Mouse (Mus musculus) urinary bladder, postnatal 36 days (tissue): Measurements from ENCODE around the gene Grb2.

Experiments
- DNase-seq, 2 experiments: peaks; one replicate each; pipeline ENCODE4 v3.0.0; 2022; ENCODE audit warnings: low spot score in 2 of 2, mixed read lengths in 1 of 2

Gene Grb2

DNA sequence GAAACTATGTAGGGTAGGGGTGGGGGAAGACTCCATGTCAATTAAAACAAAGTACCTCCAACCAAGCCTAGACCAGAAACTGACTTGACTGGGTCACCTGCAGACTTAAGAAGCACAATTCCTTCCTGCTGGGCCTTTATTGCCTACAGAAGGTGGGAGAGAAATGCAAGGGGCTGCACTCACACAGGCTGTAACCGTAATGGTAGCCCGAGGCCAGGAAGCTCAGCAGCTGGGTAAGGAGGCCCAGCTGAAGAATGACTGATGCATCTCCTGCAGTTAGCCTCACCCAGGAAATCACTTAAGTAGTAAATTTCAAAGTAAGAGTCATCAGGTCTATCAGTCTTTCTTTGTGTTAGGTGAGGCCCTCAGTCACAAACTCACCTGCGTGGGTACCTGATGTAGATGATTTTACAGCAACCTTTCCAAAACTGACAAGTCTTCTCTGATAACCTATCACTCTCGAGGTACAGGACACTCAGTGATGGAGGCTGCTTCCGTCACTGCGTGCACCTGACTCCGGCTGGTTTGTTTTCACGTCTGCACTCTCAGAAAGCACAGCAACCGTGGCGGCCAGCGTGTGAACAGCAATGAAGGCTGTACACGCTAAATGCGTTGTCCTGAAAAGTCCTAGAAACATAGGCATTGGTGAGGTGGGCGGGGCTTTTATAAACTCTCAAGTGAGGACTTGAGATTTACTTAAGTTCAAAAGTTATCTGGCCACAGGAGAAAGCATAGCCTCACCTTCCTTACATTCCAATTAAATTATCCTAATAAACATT is 19.1 kb downstream of the Grb2 start:
- DNase-seq: no peak

DNA sequence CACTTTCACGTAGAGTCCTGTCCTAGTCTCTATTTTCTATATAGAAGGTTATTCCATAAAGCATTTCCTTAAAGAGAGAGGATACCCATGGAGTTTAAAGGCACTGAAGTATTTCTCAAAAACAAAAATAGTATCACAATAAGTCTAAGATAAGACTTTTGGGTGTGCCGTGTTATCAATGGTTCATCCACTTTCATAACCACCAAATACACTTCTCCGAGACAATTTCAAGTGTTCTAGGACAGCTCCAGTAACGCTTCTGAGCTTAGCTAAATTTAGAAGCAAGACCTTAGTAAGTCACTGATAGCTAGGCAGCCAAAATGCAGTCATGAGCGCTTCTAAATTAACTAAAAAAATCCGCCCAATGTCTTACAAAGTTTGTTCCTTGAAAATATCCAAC is 22.0 kb downstream of the Grb2 start:
- DNase-seq: no peak

GRCm38 (mm10) chr11:115685954-115686353 is 22.4 kb downstream of the Grb2 start:
- no peak for DNase-seq

- no peak for DNase-seq
These were observed 23.5 kb downstream of the Grb2 start for GRCm38 (mm10) chr11:115684877-115685276.

GRCm38 (mm10) chr11:115683326-115683725 is 25.1 kb downstream of the Grb2 start:
- DNase-seq: no peak

- no peak for DNase-seq
These were observed 26.0 kb downstream of the Grb2 start for GRCm38 (mm10) chr11:115682411-115682810.

DNA sequence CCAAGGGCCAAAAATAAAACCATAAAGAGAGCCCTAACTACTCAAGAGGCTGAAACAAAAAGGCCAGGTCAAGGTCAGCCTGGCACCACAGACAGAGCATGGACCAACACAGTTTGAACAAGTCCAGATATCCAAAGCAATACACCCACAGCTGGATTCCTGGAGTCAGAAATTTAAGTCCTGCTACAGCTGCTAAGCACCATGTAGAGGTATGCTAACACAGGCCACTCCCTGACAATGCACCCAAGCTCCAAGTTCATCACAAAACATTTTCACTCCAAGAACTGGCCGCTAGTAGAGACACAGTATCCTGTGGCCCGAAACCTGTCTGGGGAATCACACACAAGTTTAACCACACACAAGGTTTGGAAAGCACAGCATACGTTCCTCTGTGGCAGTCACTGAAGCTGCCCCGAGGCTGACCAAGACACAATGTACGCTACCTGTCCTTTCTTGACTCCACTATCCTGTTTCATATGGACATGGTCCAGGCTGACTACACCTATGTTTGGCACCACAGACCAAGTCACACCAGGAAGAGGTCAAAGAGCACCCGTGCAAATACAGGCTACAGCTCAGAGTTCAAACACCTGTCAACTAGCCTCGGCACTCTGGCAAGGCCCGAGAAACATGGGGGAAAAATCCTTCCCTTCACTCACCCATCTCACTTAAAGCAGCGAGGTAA is 28.7 kb downstream of the Grb2 start:
- no peak for DNase-seq

DNA sequence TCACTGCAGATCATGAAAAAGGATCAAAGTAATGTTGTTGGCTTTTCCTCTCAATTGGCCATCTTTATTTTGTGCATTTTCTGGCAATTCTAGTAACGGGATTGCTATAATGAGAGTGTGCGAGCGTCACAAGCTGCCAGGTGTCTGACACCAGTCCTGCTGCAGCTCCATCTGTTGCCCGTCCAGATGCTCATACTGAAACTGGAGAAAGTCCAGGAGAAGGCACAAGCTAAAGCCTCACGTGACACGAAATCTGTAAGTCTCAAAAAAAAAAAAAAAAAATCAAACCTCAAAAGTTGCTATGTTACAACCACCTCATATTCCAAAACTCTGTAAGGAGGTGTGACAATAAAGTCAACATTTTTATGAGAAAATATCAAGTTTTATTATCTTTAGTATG is 29.5 kb downstream of the Grb2 start:
- no peak for DNase-seq

DNA sequence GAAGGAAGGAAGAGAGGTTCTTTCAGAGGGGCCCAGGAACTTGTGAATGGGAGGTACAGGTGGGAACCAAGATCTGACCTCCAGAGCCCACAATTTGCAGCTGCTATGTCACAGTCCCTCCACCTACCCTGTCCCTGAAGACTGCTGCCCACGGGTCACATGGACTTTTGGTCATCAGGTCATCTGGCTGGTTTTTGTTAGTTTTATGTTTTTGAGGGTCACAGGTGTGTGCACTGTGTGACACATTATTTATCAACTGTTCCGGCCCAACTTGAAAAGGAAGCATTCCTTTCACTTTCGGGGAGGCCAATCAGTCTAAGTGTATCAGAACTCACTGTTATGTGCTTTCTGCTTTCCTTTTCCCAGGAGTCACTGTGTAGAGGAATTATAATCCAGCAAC is 30.9 kb downstream of the Grb2 start:
- DNase-seq: no peak

GRCm38 (mm10) chr11:115676738-115677137 is 31.7 kb downstream of the Grb2 start:
- no peak for DNase-seq

DNA sequence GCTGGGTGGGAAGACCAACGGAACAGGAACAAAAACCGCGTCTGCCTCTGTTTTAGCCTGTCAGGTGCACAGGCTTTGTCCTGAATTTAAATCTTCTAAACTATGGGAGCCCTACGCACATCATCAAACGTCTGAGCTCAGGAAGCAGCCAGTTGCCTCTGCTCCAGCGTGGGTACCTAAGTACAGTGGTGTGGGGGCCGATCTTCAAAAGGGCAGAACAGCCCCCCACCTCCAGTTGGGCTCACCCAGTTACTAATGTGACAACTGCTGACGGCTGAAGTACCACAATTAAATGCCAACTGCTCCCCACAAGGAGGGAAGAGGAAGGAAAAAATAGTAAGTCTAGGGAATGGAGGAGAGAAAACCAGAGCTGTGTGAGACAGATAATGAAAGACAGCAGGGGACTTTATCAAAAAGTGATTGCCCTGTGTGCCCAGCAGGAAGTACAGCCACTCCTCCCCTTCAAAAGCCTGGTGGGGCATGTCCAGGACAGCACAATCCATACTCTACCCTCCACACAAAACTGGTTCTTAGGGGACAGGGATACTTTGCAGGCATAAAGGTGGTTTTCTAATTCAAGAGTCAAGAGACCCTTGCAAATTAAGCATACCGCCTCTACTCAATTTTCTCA is 34.0 kb downstream of the Grb2 start:
- DNase-seq: no peak

- DNase-seq: no peak
These were observed 34.7 kb downstream of the Grb2 start for GRCm38 (mm10) chr11:115673471-115674234.

DNA sequence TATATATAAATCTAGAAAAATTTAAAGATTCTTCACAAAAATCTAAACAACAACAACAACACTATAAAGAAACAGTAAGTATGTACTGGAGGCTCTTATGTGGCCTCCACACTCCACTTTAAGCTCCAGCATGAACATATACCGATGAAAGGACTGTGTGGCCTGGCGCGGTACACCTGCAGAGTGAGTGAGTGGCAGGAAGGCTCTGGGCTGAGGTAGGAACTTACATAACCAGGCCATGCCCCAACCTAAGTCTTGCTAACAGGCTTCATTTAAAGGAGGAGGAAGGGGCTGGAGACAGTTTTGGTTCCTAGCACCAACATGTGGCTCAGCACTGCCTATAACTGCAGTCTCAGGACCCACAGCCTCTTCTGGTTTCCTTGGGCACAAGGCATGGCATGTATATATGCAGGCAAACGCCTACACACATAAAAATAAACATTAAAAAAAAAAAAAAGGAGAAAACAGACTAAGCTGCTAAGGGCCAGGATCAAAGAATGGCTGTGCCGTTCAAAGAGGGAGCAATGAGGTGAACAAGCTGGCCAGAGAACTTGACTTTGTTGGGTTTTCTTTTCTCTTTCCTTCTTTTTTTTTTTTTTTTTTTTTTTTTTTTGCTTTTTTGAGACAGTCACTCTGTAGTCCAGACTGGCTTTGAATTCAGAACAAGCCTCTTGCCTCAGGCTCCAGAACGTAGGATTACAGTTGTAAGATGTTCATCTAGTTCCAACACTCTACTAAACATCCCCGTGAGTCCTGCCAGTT is 36.0 kb downstream of the Grb2 start:
- DNase-seq: no peak

DNA sequence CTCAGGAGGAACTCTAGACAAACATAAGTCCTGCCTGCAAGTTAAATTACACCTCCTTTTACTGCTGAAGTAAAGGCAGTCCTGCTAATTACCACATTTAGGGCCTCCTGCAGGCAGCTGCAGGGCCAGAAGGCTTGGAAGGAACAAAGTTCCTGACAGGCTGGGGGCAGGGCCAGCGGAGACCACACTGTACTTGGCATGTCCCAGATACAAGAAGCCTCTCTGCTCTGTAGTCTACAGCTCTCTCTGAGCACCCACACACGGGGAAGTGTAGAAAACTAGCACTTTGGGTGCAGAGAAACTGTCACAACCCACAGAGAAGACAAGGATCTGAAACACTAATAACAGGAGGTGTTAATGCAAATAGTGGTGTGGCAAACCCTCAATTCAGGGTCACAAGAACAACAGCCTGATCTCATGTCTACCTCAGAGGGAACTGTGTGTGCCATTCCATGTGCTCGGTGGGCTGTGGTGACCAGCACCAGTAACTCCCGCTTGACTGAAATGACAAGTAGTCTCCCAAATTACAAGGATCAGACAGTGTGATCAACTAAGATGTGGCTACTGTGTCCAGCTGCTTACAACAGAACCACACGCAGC is 37.8 kb downstream of the Grb2 start:
- no peak for DNase-seq

DNA sequence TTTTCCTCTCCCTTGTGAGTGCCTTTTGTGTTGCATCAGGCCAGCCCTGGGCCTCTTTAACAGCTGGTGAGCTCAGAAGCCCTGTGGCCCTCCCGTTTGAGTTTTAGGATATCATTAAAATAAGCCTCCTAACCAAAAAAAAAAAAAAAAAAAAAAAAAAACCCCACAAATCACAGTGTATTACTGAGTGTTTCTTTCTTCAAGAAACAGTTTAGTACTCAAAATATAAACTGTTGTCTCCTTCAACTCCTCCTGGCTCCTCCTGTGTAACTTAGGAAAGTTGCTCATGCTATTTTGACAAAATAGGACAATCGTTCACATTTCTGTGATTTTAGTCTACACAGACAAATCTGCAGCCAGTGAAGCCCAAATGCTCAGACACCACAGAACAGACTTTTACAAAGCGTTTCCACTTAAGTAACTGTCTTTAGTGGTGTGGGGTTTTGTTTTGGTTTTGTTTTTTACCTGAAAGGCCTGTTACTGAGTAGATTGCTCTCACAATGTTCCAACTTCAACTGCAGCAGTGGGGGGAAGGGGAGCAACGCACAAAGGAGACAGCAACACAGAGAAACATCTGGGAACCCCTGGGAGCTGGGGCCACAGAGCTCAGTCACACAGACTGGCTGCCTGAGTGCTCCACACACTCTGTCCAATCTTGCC is 44.6 kb downstream of the Grb2 start:
- no peak for DNase-seq

DNA sequence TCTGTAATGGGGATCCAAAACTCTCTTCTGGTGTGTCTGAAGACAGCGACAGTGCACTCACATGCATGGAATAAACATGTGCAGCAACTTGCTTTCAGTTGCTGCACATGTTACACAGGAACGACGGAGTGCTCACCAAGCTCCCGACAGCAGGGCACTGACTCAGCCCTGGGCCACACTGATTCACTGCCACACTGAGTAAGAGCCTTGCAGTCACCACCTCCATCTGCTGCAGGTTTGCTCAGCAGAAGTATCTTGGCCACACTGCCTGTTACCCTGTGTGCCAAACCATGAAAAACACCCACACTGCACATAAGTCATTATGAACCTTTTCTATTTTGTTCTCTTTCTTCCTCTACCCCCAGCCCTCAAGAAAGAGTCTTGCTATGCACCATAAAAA is 48.0 kb downstream of the Grb2 start:
- no peak for DNase-seq

DNA sequence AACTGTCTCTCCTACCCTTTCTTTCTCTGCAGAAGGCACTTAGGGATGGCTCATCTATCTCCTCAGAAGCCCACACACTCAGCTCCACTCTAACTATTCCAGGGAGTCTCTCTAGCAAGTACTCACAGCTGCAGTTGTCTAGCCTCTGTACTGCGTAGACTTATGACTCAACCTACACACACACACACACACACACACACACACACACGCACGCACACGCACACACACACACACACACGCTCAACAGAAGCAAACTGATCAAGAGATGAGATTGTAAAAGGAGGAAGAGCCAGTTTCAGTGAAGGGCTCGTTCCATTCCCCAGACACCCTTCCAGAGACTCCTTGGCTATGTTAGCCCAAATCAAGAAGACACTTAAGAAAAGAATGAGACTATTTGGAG is 49.9 kb downstream of the Grb2 start:
- peak; percentile 13 to 16 for DNase-seq

DNA sequence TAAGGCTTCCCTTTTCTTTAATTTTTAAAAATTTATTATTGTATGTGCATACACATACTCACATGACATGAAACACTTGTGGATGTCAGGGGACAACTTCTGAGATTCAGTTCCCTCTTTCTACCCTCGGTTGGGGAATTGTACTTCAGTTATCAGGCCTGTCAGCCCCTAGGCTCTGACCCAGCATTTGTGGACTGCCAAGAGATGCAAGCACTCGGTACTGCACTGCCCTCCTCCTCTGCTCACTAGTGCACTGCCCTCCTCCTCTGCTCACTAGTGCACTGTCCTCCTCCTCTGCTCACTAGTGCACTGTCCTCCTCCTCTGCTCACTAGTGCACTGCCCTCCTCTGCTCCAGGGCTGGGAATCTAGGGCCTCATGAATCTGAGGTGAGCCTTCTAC is 54.3 kb downstream of the Grb2 start:
- DNase-seq: no peak

- no peak for DNase-seq
These were observed 55.2 kb downstream of the Grb2 start for GRCm38 (mm10) chr11:115653194-115653593.

- DNase-seq: no peak
These were observed 56.7 kb downstream of the Grb2 start for GRCm38 (mm10) chr11:115651680-115652079.

GRCm38 (mm10) chr11:115649706-115650105 is 58.7 kb downstream of the Grb2 start:
- no peak for DNase-seq
